Mouse (Mus musculus) ovary, postnatal 36 days (tissue): ENCODE results near the gene Kmt2e.

Source experiments
- DNase-seq: peaks from one replicate; pipeline ENCODE4 v3.0.0; 2022; ENCODE audit warnings: low spot score, mixed read lengths

Gene Kmt2e

GRCm38 (mm10) chr5:23410718-23411101, 23.5 kb upstream of the Kmt2e start:
- no peak for DNase-seq

DNA sequence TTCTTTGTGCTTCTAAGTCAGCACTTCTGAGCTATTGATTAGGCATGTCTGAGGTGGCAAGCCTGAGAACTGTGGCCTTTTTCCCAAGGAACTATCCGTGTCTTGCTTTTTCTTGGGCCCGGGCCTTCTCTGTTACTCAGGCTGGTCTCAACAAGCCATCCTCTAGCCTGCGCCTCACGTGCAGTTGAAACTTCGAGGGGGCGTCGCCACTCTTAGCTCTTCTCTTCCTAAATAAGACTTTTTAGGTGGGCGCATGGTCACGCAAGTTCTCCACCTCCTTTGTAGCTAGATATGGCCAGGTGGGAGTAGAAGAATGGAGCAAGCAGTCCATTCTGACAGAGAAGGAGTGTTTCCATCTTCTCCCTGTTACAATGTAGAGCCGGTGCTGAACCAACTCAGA, 22.6 kb upstream of the Kmt2e start:
- no peak for DNase-seq

DNA sequence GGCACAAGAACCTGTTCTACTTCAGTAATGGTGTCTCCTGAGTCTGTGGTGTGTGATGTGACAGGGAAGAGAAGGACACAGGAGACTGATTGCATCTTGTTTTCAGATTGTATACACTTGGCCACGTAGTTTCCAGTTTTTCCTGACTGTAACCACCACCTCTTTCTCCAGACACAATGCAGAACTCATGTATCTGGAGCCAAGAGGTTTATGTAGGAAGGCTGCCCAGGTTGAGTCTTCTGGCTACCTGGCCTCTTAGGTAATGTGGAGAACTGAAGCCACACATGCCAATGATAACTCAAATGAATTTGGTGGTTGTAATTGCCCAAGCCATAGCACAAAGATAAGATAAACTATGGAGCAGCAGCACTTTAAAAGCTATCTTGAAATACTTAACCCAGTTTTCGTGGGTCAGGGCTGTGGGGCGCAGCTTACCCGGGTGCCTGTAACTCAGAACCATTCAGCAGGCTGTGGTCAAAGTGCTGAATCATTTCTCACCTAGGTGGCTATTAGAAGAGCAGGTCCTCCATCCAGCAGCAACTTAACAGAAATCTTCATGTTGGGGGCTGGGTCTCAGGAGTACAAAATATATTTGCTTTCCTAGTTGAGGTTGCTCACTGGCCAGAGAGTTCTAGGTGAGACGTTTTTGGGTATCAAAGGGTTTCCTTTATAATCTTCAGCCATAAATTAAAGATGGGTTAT, 21.8 kb upstream of the Kmt2e start:
- DNase-seq, result no peak

- no peak for DNase-seq
Measured at GRCm38 (mm10) chr5:23413058-23413457, 21.2 kb upstream of the Kmt2e start.

DNA sequence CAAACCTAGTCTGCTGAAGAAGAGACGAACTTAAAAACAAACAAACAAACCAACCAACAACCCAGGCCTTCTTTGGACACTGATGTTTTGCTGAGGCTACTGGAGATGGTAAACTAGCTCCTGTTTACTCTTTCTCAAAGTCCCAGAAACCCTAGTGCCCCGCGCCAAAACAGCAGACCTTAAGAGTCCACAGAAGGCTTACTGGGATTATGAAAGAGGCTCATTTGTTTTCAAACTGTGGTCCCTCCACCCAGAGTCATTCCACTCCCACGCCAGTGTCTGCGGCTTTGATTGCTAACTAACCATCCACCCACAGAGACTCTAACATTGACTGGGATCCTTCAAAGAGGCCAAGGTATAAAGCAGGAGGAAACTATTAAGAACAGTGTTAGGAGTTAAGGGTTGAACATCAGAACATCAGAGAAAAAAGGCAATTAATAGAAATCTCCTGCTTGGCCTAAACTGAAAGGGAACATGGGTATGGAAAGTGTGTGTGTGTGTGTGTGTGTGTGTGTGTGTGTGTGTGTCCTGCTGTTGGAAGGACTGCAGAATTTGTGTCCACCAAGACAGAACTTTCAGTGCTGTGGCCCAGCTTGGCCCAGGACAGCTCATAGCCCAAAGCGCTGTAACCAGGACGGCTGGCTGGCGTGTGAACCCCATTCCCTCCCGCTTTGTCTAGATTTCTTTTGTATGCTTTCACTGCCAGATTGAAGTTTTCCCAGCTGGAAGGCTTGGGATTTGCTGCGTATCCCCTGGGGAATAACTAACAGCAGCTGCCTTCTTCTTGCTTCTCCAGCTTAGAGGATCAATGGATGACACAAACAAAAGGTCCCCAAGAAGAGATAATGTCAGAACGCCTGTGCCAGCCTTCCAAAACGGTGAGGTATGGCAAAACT, 20.4 kb upstream of the Kmt2e start:
- no peak for DNase-seq

- no peak for DNase-seq
Measured at GRCm38 (mm10) chr5:23414490-23415126, 19.6 kb upstream of the Kmt2e start.

DNA sequence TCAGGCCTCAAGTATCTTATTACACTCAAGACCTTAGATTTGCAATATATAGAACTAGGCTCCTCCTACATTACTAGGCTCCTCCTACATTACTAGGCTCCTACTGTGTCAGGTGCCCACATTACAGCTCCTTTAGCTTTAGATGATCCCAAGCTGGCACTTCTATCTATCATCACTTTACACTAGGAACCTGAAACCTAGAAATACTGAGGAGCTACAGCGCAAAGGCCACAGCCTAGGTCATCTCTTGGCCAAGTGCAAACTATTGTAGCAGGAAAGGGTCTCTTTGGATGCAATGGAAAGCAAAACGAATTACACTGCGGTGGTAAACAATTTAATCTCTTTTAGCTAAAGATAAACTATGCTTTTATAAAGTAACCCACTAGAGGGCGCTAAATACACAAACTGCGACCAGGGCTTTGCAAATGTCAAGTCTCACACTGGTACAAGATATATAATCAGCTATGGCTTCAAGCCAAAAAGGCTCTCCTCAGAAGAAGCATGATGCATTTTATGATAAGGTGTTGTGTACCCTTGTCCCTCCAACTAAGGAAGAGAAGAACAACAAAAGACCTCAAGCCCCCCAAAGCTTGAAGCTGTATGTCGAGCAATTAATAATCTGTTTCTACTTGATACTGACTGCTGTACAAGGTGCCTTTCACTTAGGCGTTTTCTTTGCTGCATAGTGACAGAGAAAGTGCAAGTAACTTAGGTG, 18.5 kb upstream of the Kmt2e start:
- DNase-seq, result no peak

GRCm38 (mm10) chr5:23416286-23416643, 18.0 kb upstream of the Kmt2e start:
- no peak for DNase-seq

GRCm38 (mm10) chr5:23417716-23418115, 16.5 kb upstream of the Kmt2e start:
- DNase-seq, result no peak

DNA sequence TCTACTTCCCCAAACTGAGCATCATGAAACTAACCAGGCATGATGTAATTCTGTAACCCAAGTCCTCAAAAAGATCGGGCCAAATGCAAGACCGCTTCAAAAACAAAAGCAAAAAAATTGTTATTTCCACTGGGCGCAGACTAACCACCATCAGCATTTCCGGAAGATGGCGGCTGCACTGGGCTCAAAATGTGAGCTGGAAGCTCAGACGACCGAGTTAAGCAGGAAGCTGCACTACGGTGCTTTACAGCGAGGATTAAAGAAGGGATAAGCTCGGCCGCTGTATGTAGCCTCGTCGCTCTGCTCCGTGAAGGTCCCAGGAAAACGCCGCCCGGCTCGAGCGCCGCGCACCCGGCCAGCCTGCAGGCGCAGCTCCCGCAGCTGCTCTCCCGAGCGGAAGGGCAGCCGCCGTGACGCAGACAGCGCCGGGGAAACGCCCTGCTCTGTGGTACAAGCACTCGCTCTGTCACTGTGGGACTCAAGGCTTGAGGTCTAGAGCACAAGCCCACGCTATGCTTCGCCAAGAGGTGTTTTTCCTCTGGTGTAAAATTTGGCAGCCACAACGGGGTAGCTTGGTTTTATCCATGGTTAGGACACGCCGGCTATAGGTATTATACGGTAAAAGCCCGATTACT, 16.0 kb upstream of the Kmt2e start:
- DNase-seq, result peak; percentile 79

- DNase-seq, result no peak
Measured at GRCm38 (mm10) chr5:23418797-23419595, 15.2 kb upstream of the Kmt2e start.

DNA sequence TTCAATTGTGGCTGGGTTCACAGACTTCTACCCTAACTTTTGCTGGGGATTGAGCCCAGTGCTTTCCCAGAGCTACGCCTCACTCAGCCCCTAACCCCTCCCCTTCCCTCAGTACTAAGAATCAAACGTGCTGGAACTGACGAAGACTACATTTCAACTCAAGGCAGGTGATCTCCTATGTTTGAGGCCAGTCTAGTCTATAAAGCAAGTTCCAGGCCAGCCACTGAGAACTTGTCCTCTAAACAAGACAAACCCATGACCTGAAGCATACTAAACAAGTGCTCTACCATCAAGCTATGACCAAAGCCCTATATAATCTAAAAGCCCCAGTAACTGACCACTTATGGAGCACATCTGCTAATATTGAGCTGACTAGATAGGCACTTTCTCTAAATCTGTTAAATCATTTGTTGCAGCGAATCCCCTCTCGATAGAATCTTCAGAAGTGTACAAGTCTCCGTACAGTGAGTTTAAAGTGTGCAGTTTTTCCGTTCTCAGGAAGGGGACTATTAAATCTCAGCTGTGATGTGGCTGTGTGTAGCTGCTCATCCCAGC, 14.5 kb upstream of the Kmt2e start:
- DNase-seq, result no peak

DNA sequence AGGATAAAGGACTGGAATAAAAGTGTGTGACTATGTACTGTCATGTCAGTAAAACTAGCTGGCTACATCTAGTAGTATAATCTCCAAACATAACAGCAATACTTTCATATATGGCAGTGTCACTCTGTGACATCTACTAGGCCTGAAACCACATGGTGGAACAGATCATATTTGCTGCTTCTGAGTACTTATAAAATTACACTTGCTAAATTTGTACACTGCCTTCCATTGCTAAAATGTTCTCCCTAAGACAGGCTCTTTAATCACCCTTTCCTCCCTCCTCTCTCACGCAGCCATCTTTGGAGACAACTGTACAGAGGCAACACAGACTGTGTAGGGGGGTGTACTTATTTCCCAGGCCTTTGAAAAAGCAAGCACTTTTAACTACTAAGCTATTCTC, 13.8 kb upstream of the Kmt2e start:
- no peak for DNase-seq

DNA sequence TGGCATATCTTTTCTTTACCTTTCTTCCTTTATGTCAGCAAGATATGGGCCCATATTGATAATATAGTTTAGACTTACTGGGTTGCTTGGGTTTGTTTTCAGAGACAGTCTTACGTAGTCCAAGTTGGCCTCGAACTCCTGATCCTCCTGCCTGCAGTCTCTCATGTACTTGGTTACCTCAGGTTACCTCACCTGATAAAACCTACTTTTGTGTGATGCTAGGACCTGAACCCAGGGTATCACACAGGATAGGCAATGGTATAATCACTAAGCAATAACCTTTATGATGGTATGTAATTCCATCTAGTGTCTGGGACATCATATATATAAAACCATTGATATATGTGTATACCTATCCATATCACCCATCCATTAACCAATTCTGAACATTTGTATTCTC, 12.8 kb upstream of the Kmt2e start:
- DNase-seq, result no peak

- no peak for DNase-seq
Measured at GRCm38 (mm10) chr5:23423036-23423435, 11.2 kb upstream of the Kmt2e start.

GRCm38 (mm10) chr5:23427501-23427900, 6.7 kb upstream of the Kmt2e start:
- no peak for DNase-seq

DNA sequence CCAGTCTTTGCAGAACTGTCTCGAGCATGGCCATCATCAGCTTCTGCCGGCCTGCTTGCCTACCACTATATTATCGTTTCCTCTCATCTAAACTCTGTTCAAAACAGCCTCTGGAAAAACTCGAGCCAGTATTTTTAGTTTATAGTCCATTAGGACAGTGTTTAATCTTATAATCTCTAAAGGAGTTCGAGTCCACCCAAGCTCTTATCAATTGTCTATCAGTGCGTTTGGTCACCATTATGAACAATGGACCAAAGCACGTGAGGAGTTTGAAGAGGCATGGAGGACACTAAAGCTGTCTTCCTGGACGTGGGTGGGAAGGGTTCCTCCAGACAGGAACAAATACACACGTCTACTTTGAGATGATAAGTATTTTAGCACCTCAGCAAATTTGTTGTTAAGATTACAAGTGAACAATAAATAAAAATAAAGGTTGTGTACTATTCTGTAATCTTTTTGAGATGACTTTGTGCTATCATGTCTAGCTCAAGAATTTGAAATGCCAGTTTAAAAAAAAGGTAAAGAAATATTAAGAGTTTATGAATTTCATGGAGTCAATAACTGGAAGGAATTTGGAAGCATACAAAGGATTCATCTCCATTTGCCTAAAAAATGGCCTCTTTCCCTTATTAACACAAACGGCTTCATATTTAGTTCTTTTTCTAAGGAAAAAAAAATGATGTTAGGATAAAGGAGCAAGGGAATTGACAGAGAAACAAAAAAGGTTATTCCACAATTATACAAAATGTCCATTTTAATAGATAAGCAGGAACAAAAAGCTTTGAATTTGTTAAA, 3.0 kb upstream of the Kmt2e start:
- DNase-seq, result no peak

DNA sequence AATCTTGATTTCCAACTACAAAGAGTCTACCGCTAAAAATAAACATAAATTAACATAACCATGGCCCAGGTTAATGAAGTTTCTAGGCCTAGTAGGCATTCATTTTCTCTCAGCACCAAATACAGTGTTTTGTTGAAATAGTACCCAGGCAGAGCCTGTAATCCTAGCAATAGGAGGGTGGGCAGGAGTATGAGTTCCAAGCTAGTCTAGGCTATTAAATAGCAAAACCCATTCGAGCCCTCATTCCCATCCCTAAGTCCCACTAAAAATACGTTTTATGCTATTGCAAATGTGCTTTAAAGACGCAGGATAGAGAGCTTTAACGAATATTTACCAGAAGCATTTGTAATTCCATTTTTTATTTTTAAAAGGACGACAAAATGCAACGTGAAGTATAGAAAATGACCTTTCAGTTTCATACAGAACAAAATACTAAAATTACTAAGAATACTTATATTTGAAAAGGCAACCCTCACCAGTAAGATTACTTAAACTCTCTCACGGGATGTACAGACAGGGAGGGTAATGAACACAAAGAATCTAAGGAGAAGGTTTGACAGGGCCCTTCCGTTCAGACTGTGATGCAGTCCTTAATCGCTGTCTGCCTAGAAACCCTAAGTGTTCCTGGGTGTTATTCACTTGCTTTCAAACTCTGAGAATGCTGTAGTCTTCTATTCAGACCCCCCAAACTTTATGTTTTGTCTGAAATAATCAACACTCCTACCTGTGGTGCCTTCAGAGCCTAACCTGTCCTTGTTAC, 2.1 kb upstream of the Kmt2e start:
- no peak for DNase-seq
